Mouse (Mus musculus) left cerebral cortex, adult 9 months (tissue): ENCODE measurements around the gene Popdc2.

Source experiments
- DNase-seq, 2 experiments: peaks; one replicate each; pipeline ENCODE4 v3.0.0; 2022; ENCODE audit warnings: low spot score in 2 of 2

Gene Popdc2

GRCm38 (mm10) chr16:38354185-38354913, 7.7 kb upstream of the Popdc2 start:
- DNase-seq: no peak

- no peak for DNase-seq
Observed at GRCm38 (mm10) chr16:38358256-38358812, 3.7 kb upstream of the Popdc2 start.

- no peak for DNase-seq
Observed at GRCm38 (mm10) chr16:38359241-38359640, 2.8 kb upstream of the Popdc2 start.

- DNase-seq: no peak
Observed at GRCm38 (mm10) chr16:38359857-38360256, 2.2 kb upstream of the Popdc2 start.

GRCm38 (mm10) chr16:38360317-38360716, 1.7 kb upstream of the Popdc2 start:
- no peak for DNase-seq

- no peak for DNase-seq
Observed at GRCm38 (mm10) chr16:38362493-38363255, 665 bp downstream of the Popdc2 start.

- DNase-seq: no peak
Observed at GRCm38 (mm10) chr16:38363256-38363595, 1.2 kb downstream of the Popdc2 start.

- DNase-seq: no peak
Observed at GRCm38 (mm10) chr16:38363657-38364056, 1.6 kb downstream of the Popdc2 start.

- DNase-seq: no peak
Observed at GRCm38 (mm10) chr16:38365390-38365789, 3.4 kb downstream of the Popdc2 start.

GRCm38 (mm10) chr16:38366231-38366630, 4.2 kb downstream of the Popdc2 start:
- peak in 1 of 2 experiments; percentile 31 for DNase-seq

GRCm38 (mm10) chr16:38368336-38368735, 6.3 kb downstream of the Popdc2 start:
- peak; percentile 74 to 91 for DNase-seq

GRCm38 (mm10) chr16:38369000-38369399, 7.0 kb downstream of the Popdc2 start:
- DNase-seq: no peak

- DNase-seq: no peak
Observed at GRCm38 (mm10) chr16:38369431-38369830, 7.4 kb downstream of the Popdc2 start.

GRCm38 (mm10) chr16:38369992-38370484, 8.0 kb downstream of the Popdc2 start:
- no peak for DNase-seq

GRCm38 (mm10) chr16:38370633-38371374, 8.8 kb downstream of the Popdc2 start:
- DNase-seq: no peak

- DNase-seq: no peak
Observed at GRCm38 (mm10) chr16:38371705-38372296, 9.8 kb downstream of the Popdc2 start.

GRCm38 (mm10) chr16:38372876-38373275, 10.9 kb downstream of the Popdc2 start:
- no peak for DNase-seq

- no peak for DNase-seq
Observed at GRCm38 (mm10) chr16:38373439-38373838, 11.4 kb downstream of the Popdc2 start.

GRCm38 (mm10) chr16:38373941-38374340, 11.9 kb downstream of the Popdc2 start:
- no peak for DNase-seq

- DNase-seq: no peak
Observed at GRCm38 (mm10) chr16:38374379-38375140, 12.6 kb downstream of the Popdc2 start.

- DNase-seq: no peak
Observed at GRCm38 (mm10) chr16:38375182-38375581, 13.2 kb downstream of the Popdc2 start.
